Mouse (Mus musculus) A20 (cell line): ENCODE data around the gene Defb47.
A peak's percentile ranks its signal among the peaks of the same experiment; 100 is the strongest.

Experiments
- DNase-seq: peaks from one replicate; pipeline ENCODE4 v3.0.0-alpha.2; 2011; ENCODE audit warnings: low read depth, low spot score

Gene Defb47

DNA sequence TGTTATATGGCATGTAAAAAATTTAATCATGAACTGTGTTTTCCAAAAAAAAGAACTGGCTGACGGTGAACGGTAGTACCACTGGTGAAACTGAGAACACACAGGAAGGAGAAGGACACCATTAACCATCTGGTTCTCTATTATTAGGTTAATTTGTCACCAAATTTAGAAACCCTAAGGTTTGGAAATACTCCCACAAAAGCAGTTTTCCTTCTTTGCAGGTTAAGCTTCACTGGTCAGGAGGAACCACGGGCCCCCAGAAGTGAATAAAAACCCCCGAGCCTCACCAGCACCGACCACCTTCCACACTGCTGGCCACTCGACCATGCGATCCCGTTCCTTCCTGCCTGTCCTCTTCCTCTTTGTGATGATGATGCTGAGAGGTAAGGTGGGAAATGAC lies at the start of gene Defb47:
Gene Defb47 (plus strand): TSS at position 301 of the 400 bp plus-strand sequence.
- DNase-seq = no peak

DNA sequence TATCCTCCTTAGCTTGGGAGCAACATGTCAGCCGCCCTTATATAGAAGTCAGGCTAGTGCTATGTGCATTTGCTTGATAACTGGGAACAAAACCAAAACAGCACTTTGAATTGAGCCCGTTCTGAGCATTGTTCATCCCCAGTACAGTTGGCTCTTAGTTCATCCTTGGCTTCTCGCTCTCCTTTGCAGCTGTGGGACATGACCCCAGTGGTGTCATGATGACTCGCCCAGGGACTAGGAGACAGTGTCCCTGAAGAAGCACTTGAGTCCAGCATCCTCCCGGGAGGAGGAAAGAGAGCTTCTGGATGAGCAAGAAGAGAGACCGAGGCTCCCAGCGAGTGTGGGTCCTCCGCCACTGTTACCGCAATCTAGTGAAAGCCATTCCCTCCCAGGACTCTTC lies 41.8 kb upstream of the Defb47 start:
- no peak for DNase-seq

DNA sequence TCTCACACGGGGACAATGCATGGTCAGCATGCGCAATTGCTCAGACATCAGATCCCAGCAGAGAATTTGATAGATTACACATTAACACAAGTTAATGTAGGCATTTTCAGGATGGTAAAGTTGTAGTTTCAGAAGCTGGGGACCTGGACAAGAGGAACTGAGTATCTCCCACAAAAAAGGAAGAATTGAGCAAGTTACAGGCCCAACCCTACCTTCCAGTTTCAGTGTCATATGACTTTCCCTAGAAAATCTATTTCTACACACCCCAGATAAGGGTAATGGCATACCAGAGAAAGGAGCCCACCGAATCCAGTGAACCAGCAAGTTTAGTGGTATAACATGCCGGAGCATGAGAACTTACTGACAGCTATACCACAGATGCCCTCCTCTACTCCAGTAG lies 34.2 kb upstream of the Defb47 start:
- no peak for DNase-seq

DNA sequence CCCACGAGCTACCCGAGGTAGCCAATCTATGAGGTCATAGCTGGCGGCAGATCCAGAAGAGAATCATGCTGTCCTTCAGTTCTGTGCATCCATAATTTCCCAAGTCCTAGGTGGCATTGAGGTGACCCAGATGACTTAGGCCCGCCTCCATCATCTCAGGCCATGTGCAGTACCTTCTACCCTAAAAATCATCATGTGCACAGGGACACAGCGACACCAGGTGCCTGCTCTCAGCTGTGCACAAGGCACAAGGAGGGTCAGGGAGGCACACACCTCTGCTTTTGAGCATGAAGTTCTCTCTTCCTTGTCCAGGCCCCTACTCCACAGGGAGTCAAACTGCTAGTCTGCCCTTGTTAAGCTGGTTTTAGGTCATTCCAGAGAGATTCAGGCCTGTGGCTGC lies 32.5 kb upstream of the Defb47 start:
- DNase-seq = peak; percentile 23

DNA sequence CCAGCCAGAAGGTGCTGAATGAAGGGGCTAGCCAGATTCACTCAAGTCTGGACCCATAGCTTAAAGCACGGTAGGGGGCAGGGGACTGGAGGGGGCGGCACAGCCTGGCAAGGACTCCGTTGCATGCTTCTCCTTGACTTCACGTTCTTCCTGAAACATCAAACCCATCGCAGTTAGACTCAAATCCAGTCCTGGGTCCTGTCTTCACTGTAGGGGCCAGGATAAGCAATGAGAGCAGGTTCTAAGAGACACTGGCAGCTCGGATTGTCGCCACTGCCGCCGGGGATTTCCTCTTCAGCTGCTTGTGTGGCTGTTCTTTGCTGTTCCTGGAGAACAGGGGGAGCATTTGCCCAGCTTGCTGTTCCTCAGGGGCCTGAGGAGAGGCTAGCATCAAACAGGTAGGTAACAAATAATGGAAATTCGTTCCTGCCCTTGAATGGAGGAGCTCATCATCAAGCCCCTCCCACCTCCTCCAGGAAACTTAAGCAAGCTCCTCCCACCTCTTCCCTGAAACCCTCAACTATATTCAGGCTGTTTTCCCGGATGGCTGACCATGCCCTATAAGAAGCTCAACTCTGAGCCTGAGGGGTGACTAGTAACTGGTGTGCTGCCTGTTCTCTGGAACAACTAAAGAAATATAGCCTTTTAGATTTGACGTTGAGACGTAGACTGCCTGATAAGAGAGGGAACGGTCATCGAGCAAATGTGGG lies 31.9 kb upstream of the Defb47 start:
- DNase-seq = no peak

DNA sequence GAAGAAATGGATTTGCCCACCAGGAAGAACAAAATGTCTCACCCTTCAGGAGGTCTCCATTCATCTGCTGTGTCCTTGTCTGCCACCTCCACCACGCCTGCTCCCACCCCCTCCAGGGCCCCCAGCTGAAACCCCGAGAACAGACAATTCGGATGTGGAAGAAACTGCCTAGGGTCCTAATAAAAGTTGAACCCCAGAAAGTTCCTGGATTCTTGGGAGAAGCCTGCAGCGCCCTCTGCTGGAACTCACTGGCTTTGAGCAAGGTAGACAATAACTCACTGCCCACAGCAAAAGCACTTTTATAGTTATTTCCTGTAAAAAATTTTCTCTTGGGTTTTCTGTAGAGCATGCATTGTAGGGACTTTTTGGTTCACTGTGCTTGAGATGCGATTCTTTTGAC lies 22.8 kb upstream of the Defb47 start:
- peak; percentile 45 for DNase-seq

DNA sequence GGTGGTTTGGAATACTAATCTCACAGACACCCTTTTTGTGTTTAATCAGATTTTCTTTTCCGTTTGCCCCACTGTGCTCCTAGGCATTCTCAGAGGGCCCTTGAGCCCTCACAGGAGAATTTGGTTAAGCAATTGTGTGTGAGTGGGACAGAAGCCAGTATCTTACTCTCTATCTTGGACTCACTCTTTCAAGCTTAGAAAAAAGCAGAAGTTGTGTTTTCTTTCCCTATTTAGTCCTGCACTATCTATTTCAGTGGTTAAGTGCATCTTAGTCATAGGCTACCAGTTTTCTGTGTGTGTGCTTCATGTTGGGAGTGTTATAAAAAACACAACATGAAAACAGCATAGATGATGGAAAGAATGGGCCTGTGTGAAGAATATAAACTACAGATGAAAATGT lies 18.1 kb upstream of the Defb47 start:
- DNase-seq = peak; percentile 42

DNA sequence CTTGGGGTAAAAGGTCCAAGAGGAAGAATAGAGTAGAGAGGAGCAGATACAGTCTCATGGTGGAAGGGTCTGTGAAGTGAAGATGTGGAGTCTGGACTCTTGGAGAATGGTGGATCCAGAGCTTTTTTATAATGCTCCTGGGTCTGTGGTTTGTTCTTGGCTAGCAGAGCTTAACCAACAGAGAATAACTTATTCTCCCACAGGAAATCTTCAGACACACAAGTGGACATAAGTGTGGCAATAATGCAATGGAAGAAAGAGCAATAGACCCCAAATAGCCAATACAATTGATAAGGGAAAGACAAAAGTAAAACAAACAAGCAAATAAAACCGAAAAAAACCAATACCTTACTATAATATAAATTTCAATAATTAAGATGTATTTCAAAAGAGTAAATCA lies 13.5 kb upstream of the Defb47 start, which contains the start of gene Defb48:
Gene Defb48 (minus strand): TSS at position 101 of the 400 bp plus-strand sequence.
- no peak for DNase-seq

DNA sequence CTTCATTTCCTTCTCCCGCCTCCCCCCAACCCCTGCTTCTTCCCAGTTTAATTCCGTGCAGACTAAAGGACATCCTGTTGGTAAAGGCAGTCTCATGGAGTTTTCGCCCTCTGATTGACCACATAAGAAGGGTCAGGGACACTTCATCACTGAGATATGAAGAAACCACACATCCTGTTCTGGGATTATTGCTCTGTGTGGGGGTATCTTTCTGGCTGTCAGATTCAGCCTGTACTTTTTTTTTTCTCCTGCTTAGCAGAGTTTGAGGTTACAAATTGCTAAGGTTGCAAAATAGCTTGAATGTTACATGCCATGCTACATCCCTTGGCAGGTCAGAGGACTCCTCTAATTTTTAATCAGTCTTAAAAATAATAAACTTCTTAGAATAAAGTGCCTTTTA lies 6.6 kb upstream of the Defb47 start:
- no peak for DNase-seq

DNA sequence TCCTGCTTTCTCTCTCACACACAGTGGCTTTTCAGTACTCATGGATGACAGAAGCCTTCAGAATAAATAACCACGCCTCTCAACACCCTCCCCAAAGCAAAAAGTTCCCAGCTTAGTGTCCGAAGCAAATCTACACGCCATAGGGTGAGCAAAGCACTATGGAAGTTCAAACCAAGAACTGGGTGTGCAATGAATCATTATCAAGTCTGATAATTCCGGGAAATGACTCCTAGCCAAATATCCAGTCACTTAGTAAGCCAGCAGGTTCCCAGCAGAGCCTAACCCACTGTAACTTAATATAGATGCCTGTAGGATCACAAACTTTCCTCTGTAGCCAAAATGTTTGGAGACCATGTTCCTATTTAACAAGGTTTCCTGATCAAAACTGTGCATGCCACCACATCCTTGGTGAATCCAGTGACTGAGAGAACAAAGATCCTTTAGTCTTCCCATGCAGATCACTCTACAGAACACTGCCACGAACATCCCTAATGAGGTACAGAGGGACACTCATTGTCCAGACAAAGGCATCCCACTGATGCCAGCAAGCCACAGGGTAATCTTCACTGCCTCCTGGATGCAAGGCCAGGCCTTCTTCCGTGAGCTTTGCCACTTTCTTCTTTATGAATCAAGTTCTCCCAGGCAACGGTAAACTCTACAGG lies 5.9 kb upstream of the Defb47 start:
- DNase-seq = no peak

DNA sequence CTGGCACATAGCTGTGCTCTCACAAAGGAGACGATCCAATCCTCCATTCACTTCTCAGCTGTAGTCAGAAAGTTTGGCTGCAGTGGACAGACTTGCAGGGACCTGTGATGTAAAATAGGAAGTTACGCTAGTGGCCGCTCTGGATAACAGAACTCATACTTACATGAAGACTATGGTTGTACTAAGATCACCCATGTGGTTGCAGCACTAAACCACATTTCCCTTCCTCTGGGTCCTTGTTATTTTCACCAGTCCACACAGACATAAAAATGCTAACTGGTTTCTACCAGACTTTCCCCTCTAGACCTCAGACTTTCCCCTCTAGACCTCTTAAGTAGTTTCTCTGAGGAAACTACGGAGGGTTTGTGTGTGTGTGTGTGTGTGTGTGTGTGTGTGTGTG lies 1.1 kb downstream of the Defb47 start:
- DNase-seq = no peak

DNA sequence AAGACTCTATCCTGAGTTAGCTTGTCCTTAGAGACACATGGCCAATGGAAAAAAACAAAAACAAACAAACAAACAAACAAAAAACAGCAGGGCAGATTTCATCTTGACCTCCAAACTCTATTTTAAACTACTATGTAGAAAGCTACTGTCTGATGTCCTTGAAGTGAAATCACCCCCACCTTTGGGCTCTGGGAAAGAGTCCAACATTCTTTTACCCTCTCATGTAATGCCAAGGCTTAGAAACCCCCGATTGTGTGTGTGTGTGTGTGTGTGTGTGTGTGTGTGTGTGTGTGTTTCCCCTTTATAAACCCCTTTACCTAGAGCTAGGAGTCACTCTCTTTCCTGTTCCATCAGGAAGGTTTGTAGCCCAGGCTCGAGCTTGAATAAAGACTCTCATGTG lies 4.7 kb downstream of the Defb47 start:
- DNase-seq = no peak

DNA sequence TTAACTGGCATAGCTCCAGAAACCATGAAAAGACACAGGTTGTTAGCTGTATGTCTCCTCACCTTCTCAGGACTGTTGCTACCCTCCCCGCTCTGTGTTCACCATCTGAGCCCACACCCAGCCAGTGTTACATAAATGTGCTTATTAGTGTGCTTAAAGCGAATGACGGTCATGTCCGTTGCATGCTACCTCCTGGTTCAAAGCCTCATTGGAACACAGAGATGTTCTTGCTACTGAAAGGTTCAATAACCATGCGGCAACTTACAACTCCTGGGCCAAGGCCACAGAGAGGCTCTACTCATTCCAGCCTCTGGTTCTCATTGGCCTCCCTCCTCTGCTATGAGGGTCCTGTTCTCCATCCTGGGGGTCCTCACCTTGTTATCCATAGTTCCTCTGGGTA lies 13.6 kb downstream of the Defb47 start, which contains the start of gene Defb43:
Gene Defb43 (plus strand): TSS at position 301 of the 400 bp plus-strand sequence.
- no peak for DNase-seq

DNA sequence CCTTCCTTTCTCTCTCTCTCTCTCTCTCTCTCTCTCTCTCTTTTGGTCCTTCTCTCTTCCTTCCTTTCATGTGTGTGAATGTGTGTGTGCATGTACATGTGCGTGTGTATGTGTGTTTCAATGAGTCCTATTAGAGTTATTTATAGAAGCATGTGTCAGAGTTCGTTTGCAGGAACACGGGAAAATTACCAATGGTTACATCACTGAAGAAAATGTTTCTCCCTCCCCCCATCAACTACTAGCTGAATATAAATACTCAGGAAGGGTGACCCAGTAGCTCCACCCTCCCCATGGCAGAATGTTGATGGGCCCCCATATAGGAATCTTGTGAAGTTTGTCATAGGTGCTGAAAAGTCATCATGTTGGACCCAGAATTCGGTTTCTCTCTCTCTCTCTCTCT lies 15.2 kb downstream of the Defb47 start:
- no peak for DNase-seq

DNA sequence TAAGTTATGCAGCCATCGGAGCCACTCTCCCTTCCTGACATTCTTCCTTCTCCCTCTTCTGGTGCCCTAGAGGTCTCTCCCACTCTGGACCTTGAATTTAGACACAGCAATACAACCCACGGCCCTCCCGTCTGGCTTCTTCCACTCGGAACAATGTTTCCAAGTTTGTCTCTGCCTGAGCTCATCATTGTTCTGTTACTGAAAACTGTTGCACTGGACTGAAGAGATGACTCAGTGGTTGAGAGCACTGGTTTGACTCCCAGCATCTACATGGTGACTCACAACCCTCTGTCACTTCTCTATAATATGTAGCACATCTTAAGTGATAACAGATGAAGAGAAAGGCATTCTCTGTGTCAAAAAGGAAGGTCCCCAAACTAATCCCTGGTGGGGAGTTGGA lies 16.8 kb downstream of the Defb47 start:
- no peak for DNase-seq

DNA sequence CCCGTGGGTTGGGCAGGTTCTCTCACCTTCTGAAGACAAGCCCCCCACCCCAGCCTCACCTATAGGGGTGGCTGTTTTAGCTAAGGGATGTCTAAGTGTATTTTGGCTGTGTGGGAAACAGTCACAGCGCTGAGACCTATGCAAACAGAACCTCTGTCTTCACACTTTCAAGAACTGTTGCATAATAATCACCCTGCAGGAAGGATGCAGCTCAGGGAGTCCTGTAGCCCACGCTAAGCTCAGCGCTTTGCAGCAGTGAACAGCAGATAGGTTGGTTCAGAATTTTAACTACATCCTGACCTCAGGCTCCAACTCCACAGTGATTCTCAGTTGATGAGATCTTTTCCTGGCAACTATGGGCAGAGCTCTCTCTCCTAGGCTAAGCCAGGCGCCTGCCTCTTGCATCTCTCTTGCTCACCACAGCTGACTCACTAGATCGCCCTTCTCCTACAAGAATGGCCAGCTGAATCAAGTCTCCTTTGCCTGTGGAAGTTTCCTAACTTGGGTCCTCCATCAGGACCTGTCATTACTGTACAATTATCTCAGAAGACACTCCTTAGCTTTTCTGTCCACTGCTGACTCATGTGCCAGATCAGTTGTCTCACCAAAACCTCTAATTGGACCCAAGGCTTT lies 22.8 kb downstream of the Defb47 start:
- DNase-seq = no peak

DNA sequence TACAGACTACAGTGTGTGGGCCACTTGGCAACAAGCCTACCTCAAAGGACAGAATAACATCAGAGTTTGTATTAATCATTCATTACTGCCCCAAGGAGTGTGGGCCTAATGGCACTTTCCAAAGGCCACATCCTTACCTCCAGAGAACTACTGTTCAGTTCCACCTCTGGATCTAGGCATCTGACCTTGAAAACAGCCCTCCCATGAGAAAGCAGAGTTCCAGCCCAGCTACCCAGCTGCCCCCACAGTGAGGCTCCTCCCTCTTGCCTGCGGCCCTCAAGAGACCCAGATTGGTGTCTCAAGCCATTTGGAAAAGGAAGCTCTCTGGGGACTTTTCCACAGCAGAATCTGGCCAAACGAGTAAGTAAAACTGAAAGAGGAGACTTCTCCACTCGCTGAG lies 48.8 kb downstream of the Defb47 start, which contains the start of gene Defb42:
Gene Defb42 (plus strand): TSS at position 301 of the 400 bp plus-strand sequence.
- DNase-seq = no peak

DNA sequence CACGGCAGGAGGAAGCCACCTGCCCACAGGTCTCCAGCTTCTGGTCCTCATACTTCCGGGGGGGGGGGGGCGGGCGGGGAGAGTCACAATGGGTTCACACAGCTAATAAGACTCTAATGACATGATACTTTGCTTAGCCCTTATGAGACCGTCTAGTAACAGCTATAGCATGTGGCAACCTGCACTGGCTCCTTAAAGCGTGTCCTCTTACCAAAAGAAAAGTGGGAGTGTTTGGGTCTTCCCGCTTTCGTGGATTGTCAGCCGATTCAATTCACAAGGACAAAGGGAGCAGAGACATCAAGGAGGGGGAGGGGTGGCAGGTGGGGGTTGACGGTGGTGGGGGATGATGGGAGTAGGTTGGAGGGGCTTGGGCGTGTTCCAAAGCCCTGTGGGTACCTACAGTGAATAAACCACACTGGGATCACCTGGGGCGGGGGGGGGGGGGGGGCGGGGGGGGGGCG lies 52.1 kb downstream of the Defb47 start, which contains the start of gene Defb30:
Gene Defb30 (minus strand): TSS at position 51 of the 461 bp plus-strand sequence.
- DNase-seq = no peak
